Mouse (Mus musculus): ENCODE measurements around the gene Hs3st1.

DNA sequence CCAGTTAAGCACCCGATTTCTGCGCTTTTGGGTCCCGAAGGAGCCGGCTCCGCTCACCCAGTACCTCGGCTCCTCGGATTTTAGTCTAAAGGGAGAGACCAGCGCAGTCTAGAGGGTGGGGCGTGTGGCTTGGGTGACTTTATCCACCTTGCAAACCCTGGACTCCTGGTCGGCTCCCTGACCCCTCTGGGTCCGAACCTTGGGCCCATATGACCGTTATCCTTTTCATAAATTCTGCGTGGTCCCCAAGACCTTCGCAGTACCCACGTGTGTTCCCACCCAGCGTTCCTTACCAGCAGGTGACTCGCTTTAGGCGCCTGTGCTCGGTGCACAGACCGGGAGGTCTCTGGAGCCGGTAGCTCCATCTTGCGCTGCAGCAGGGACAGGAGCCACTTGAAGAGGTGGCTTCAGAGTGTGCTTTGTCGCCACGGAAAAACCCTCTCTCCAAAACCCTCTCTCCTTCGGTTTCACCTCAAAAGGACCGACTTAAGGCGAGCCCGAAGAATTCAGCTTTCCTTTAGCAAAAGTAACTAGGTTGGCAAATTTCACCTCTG lies 110.4 kb downstream of the Hs3st1 start:
- TF ChIP-seq POLR2A (IDR thresholded peaks at IDR 0.05; ENCODE audit: low read depth, low read length), result no peak
- no peak for TF ChIP-seq MXI1 (IDR thresholded peaks at IDR 0.05; ENCODE audit: low read depth, low read length)
- TF ChIP-seq BHLHE40 (IDR thresholded peaks at IDR 0.05; ENCODE audit: low read depth, low read length), result no peak
- no peak for TF ChIP-seq HCFC1 (IDR thresholded peaks at IDR 0.05; ENCODE audit: low read depth, low read length)
- TF ChIP-seq CTCF (conservative IDR thresholded peaks at IDR 0.05 in 1 of 2, IDR thresholded peaks at IDR 0.05 in 1 of 2; ENCODE audit: low read depth in 2 of 2, low read length in 2 of 2), result 0 out of 4 replicates have a peak, but pooled peaks of 1 of the 2 experiments have one; percentile 5
- TF ChIP-seq NELFE (IDR thresholded peaks at IDR 0.05; ENCODE audit: low read depth, low read length), result no peak
- no peak for TF ChIP-seq EP300 (IDR thresholded peaks at IDR 0.05; ENCODE audit: low read length)
- TF ChIP-seq ZKSCAN1 (IDR thresholded peaks at IDR 0.05; ENCODE audit: borderline replicate concordance, low read depth, low read length), result no peak
- no peak for TF ChIP-seq MAZ (IDR thresholded peaks at IDR 0.05; ENCODE audit: low read depth, low read length)

Measured in CH12.LX (cell line).